Mouse (Mus musculus) cortical plate, adult 2 months (tissue): Measurements from ENCODE around the gene Grid2.

Experiments
- CTCF ChIP-seq: fragments of 200-500 bp; IDR thresholded peaks from 2 replicates; pipeline ENCODE4 v1.5.1; 2011; ENCODE audit warnings: mild to moderate bottlenecking, control low read depth, low read length; ENCODE audit not compliant: insufficient read depth; ENCODE audit errors: extremely low read depth
- POLR2A ChIP-seq: fragments of 200-500 bp; IDR thresholded peaks from 2 replicates; pipeline ENCODE4 v1.6.1; 2011; ENCODE audit warnings: mild to moderate bottlenecking, low read length, control low read depth; ENCODE audit not compliant: insufficient read depth; ENCODE audit errors: extremely low read depth

GRCm38 (mm10) chr6:64490313-64491067, 1234.8 kb downstream of the Grid2 start:
- no peak for TF ChIP-seq POLR2A
- TF ChIP-seq CTCF: no peak
